Mouse (Mus musculus): ENCODE data around the gene Hoxd12. TPM values are rescaled to one million over a fixed set of nuclear protein-coding genes. Genes with fewer than 3 reads are reported as not detected.

The Hoxd12 gene
- total RNA-seq, 2 experiments from 2014 or later, result not detected

- ATAC-seq (replicated peaks; ENCODE audit: low FRiP score, poor library complexity, severe bottlenecking), result no peak
Measured at GRCm38 (mm10) chr2:74661685-74662084, 13.1 kb upstream of the Hoxd12 start.

GRCm38 (mm10) chr2:74663291-74663925, 11.4 kb upstream of the Hoxd12 start:
- ATAC-seq (replicated peaks; ENCODE audit: low FRiP score, poor library complexity, severe bottlenecking), result no peak

GRCm38 (mm10) chr2:74666411-74666810, 8.4 kb upstream of the Hoxd12 start:
- ATAC-seq (replicated peaks; ENCODE audit: low FRiP score, poor library complexity, severe bottlenecking), result no peak

GRCm38 (mm10) chr2:74667191-74667841, 7.5 kb upstream of the Hoxd12 start:
- ATAC-seq (replicated peaks; ENCODE audit: low FRiP score, poor library complexity, severe bottlenecking), result no peak

GRCm38 (mm10) chr2:74667842-74668357, 6.9 kb upstream of the Hoxd12 start, which contains the start of gene Hoxd13:
TSS of gene Hoxd13 (plus strand) at chr2:74668310.
- ATAC-seq (replicated peaks; ENCODE audit: low FRiP score, poor library complexity, severe bottlenecking), result no peak

DNA sequence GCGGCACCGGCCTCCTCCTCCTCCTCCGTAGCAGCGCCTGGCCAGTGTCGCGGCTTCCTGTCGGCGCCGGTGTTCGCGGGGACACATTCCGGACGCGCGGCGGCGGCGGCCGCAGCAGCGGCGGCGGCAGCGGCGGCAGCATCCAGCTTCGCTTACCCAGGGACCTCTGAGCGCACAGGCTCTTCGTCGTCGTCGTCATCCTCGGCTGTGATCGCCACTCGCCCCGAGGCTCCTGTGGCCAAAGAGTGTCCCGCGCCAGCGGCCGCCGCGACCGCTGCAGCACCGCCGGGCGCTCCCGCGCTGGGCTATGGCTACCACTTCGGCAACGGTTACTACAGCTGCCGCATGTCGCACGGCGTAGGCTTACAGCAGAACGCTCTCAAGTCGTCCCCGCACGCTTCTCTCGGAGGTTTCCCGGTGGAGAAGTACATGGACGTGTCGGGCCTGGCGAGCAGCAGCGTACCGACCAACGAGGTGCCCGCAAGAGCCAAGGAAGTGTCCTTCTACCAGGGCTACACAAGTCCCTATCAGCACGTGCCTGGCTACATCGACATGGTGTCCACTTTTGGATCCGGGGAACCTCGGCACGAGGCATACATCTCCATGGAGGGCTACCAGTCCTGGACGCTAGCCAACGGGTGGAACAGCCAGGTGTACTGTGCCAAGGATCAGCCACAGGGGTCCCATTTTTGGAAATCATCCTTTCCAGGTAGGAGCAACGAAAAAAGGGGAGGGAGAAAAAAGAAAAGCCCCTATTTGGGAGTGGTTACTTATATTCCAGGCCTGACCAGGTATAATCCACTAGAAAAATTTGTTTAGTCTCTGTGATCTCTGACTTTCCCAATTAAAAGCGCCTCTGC, 6.2 kb upstream of the Hoxd12 start:
- no peak for ATAC-seq (replicated peaks; ENCODE audit: low FRiP score, poor library complexity, severe bottlenecking)

DNA sequence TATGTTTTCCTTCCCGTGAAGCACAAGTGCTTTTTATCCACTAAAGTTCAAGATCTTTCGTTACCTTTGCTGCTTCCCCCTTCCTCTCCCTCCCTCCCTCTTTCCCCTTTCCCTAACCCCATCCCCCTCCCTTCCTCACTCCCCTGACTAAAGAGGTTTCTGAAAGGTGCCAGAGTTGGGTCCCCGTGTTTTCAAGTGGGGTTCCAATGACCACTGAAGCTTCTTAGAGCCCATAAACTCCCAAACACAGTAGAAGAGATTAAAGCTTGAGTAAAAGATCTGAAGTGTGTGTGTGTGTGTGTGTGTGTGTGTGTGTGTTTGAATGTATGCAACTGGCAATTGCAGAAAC, 5.6 kb upstream of the Hoxd12 start:
- ATAC-seq (replicated peaks; ENCODE audit: low FRiP score, poor library complexity, severe bottlenecking), result no peak

DNA sequence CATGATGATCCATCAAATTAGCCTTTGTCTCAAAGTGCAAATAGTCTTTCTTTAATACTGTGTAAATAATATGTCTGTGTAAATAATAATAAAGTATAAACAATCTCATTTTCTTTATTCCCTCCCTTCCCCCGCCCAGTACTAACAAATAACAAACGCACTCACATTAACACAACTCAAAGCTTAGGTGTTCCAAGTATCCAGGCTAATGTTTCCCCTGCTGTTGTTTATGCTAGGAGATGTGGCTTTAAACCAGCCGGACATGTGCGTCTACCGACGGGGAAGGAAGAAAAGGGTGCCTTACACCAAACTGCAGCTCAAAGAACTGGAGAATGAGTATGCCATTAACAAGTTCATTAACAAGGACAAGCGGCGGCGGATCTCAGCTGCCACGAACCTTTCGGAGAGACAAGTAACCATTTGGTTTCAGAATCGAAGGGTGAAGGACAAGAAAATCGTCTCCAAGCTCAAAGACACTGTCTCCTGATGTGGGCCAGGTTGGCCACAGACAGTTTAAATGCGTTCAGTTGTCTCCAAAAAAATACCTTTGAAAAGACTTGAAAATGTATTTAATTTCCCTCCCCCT, 5.1 kb upstream of the Hoxd12 start:
- no peak for ATAC-seq (replicated peaks; ENCODE audit: low FRiP score, poor library complexity, severe bottlenecking)

DNA sequence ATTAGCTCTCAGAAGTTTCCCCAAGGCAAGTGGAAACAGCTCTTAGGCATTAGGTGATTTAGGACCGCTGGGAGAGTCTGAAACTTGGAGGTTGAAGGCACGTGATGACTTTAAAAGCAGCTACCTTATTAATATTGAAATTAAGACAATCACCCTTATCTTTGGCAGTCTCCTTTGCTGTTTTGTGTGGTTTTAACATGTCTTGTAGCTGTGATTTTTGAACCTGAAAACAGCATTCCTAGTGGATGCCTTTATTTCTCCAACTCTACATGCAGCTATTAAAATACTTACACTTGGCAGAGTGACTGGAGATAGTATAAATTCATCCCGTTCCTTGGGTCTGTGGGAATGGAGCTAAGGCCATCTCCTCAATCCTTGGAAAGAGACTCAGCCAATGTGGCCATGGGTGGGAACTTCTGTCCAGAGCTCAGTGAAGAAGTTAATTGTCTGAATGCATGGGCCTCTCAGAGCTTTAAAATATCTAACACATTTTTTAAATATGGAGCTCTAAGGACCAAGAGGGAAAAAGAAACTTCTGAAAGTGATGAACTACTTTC, 4.1 kb upstream of the Hoxd12 start:
- ATAC-seq (replicated peaks; ENCODE audit: low FRiP score, poor library complexity, severe bottlenecking), result no peak

DNA sequence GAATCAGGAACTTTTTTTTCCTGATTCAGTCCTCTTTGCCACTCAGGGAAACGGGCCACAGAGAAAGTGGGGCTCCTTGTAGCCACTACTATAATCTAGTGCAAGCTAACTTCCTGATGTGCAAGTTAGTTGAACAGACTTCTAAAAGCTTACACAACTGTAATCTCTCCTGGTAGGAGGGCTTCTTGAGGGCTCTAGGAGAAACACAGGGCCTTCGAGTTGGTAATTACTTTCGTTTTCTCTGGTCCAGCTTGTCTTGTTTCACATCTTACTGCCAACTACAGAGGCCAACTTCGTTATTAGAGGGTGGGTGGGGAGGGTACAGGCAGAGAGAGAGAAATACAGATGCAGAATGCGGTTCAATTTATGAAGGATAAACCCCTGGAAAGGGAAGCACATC, 3.0 kb upstream of the Hoxd12 start:
- ATAC-seq (replicated peaks; ENCODE audit: low FRiP score, poor library complexity, severe bottlenecking), result no peak

DNA sequence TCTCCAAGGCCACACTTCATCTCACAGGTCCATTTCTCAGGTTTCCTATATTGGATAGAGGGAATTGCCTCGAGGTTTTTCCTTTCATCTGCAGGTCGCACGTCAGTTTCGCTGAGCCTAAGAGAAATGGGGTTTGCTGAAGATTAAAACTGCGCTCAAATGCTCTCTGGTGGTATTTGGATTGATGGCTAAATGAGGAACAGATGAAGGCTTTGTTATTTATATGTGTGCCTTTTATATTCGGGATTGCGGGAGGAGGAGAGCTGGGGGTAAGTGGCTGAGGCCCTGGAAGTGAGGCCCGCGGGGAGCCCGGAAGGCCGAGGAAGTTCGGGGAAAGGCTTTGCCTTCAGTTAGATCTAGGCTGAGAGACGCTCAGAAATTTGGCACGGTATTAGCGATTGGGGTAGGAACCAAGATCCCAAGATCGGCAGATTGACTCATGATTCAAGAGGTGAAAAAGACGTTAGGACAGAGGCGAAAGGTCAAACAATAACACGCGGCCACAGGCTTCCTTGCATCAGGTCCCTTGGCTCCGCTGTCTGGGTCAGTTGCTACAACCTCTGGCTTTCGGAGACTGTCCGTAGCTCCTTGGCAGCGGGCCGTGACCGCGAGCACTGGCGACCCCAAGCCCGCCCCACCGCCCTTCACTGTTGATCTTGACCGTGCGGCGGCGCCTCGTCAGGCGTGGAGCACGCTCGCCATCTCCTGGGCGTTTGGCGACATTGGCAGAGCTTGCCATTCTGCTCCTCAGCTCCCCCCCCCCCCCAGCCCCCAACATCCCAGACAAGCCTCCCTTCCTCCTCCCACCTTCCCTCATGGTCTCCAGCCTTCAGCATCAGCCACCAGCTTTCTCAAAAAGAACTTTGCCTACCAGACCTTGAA, 2.1 kb upstream of the Hoxd12 start:
- ATAC-seq (replicated peaks; ENCODE audit: low FRiP score, poor library complexity, severe bottlenecking), result no peak

DNA sequence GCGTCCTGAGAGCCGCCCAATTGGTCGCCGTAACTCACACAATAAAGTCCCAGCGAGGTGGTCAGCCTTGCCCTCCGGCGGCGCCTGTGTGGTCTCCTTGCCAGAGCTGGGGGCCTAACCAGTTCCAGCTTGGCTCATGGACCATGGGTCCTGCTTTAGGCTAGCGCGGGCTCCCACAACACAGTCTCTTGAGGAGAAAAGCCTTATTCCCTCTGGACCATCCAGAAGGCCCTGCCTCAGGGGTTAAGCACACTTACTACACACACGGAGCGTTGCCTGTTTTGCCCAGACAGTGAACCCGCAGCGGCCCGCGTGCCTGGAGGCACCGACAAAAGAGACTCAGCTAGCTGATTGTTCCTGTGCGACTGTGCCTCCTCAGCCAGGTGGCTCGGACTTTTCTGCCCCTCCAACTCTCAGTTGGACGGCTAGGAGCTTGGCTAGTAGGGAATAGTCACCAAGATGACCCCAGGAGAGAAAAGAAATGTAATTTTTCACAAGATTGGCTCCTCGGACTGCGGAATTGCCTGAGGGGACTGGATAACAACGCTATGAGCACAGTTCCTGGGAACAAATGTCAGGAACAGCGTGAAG, 883 bp upstream of the Hoxd12 start:
- ATAC-seq (replicated peaks; ENCODE audit: low FRiP score, poor library complexity, severe bottlenecking), result no peak

- no peak for ATAC-seq (replicated peaks; ENCODE audit: low FRiP score, poor library complexity, severe bottlenecking)
Measured at GRCm38 (mm10) chr2:74675666-74676282, 961 bp downstream of the Hoxd12 start.

GRCm38 (mm10) chr2:74676376-74677052, 1.7 kb downstream of the Hoxd12 start:
- no peak for ATAC-seq (replicated peaks; ENCODE audit: low FRiP score, poor library complexity, severe bottlenecking)

DNA sequence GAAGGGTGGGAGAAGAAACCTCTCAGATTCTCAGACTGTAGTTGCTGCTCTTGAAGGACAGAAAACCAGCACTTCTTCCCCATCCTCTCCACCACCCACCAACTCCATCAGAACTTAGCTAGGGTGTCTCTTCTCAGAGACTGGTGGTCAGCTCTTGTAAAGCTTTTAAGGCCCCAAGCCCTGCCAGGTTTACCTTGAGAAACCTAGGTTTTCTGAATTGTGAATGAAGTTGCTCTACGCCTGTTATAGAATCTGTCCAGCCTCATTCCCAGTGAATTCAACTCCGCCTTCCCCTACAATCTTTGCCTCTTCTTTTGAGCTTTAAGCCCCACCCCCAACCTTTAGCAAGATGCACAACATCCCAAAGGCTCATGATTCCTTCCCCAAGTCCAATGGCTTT, 2.3 kb downstream of the Hoxd12 start:
- ATAC-seq (replicated peaks; ENCODE audit: low FRiP score, poor library complexity, severe bottlenecking), result no peak

GRCm38 (mm10) chr2:74678891-74679595, 4.2 kb downstream of the Hoxd12 start, which contains the start of gene Hoxd11:
TSS of gene Hoxd11 (plus strand) at chr2:74679557.
- no peak for ATAC-seq (replicated peaks; ENCODE audit: low FRiP score, poor library complexity, severe bottlenecking)

- no peak for ATAC-seq (replicated peaks; ENCODE audit: low FRiP score, poor library complexity, severe bottlenecking)
Measured at GRCm38 (mm10) chr2:74679596-74679971, 4.8 kb downstream of the Hoxd12 start.

Measured in erythroid progenitor cell, adult 5-6 weeks (primary cell).